In the genomic region with DNA sequence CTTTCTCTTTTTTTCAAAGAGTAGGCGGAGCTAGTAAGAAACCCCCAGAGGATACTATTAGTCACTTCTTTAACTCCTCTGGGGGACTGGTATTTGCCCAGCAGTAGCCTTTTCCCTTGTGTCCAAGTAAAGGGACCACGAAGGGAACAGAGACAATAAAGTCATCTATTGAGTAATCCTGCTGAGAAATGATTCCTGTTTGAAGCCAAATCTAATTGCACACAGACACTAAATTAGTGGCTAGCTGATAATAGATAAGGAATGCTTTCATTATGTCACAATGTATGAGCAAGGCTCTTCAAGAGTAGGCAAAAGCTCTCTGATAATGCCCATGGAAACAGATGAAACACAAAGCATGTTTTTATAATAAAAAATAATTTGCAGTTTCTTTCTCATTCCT, we compare ENCODE assay signal across 20 mouse cellular contexts.
DNase-seq lines count a peak whose midpoint lies in the region; ATAC-seq lines count a peak whose summit lies in the region.
"Had no signal": no experiment of that assay in that cellular context is flagged by ENCODE, and none has a peak within 500 bp of the region (broad histone marks: within the 10 kb centered on the region; RNA-seq: fewer than 3 reads in every experiment).

No protein-coding gene starts in this region.

- ATAC-seq in embryonic facial prominence, embryonic 12.5 days (ENCODE audit: insufficient number of reproducible peaks, insufficient read depth, low FRiP score, low TSS enrichment): no peak
- ATAC-seq in midbrain, embryonic 14.5 days (ENCODE audit: low FRiP score, low TSS enrichment): no peak
- no peak for ATAC-seq in intestine, embryonic 15.5 days
- ATAC-seq: inflammation-experienced regulatory T-cells, adult 6 months; midbrain, embryonic 16.5 days had no signal

- no peak for DNase-seq in embryonic facial prominence, embryonic 10.5 days (ENCODE audit: low spot score)
- DNase-seq in midbrain, embryonic 14.5 days: peak; percentile 0
- no peak for DNase-seq in midbrain, embryonic 10.5 days (ENCODE audit: low spot score)
- peak; percentile 19 for DNase-seq in gonadal fat pad, adult 2 months (ENCODE audit: low read depth)
- no peak for DNase-seq in adrenal gland, adult 8-10 months
- DNase-seq in right cerebral cortex, postnatal 4 days: no peak
- DNase-seq: adrenal gland, postnatal 14 days; cerebellum, adult 2 months; cerebellum, postnatal 36 days; embryo, embryonic 11 days; gastrocnemius, postnatal 36 days; kidney, adult 8-10 months; kidney, postnatal 36 days; right cerebral cortex, adult 18-20 months had no signal

- H3K4me1 ChIP-seq in embryonic facial prominence, embryonic 12.5 days: peaks cover 31% of the 10 kb centered on the region
- H3K4me1 ChIP-seq in embryonic facial prominence, embryonic 10.5 days: peaks cover 37% of the 10 kb centered on the region
- no peaks in the 10 kb centered on the region for H3K4me1 ChIP-seq in midbrain, embryonic 14.5 days (ENCODE audit: control insufficient read depth, insufficient read depth, low read length)
- no peaks in the 10 kb centered on the region for H3K4me1 ChIP-seq in midbrain, embryonic 10.5 days
- peaks cover 11% of the 10 kb centered on the region; the same call in 1 of the 2 replicates for H3K4me1 ChIP-seq in intestine, embryonic 15.5 days (replicated peaks)
- H3K4me1 ChIP-seq: hindbrain, embryonic 12.5 days had no signal

- no peaks in the 10 kb centered on the region for H3K36me3 ChIP-seq in embryonic facial prominence, embryonic 12.5 days
- H3K36me3 ChIP-seq in embryonic facial prominence, embryonic 10.5 days (replicated peaks): no peaks in the 10 kb centered on the region
- no peaks in the 10 kb centered on the region for H3K36me3 ChIP-seq in midbrain, embryonic 14.5 days (ENCODE audit: control insufficient read depth, insufficient read depth, low read length)
- no peaks in the 10 kb centered on the region for H3K36me3 ChIP-seq in midbrain, embryonic 10.5 days
- no peaks in the 10 kb centered on the region for H3K36me3 ChIP-seq in intestine, embryonic 15.5 days
- H3K36me3 ChIP-seq: G1E; hindbrain, embryonic 12.5 days had no signal

- peak overlapping the region; percentile 23; the same call in 1 of the 2 replicates for H3K27ac ChIP-seq in embryonic facial prominence, embryonic 12.5 days
- no peak overlapping the region for H3K27ac ChIP-seq in embryonic facial prominence, embryonic 10.5 days (replicated peaks)
- H3K27ac ChIP-seq in midbrain, embryonic 14.5 days (replicated peaks; ENCODE audit: low read depth, low read length): no peak overlapping the region
- no peak overlapping the region for H3K27ac ChIP-seq in midbrain, embryonic 10.5 days (replicated peaks)
- H3K27ac ChIP-seq in intestine, embryonic 15.5 days: no peak overlapping the region
- H3K27ac ChIP-seq: hindbrain, embryonic 12.5 days had no signal

- H3K27me3 ChIP-seq in embryonic facial prominence, embryonic 12.5 days: no peaks in the 10 kb centered on the region
- H3K27me3 ChIP-seq in embryonic facial prominence, embryonic 10.5 days (replicated peaks; ENCODE audit: low read depth, poor library complexity, severe bottlenecking): no peaks in the 10 kb centered on the region
- H3K27me3 ChIP-seq in midbrain, embryonic 14.5 days (ENCODE audit: control insufficient read depth, insufficient read depth, low read length): no peaks in the 10 kb centered on the region
- no peaks in the 10 kb centered on the region for H3K27me3 ChIP-seq in midbrain, embryonic 10.5 days (ENCODE audit: low read depth, poor library complexity, severe bottlenecking)
- H3K27me3 ChIP-seq in intestine, embryonic 15.5 days (replicated peaks): no peaks in the 10 kb centered on the region
- H3K27me3 ChIP-seq: hindbrain, embryonic 12.5 days had no signal

- WGBS in embryonic facial prominence, embryonic 12.5 days: 41% methylated on average over 2 of the region's 2 CpGs
- WGBS in embryonic facial prominence, embryonic 10.5 days: 37% methylated on average over 2 of the region's 2 CpGs
- WGBS in midbrain, embryonic 14.5 days: 47% methylated on average over 2 of the region's 2 CpGs
- 46% methylated on average over 2 of the region's 2 CpGs for WGBS in midbrain, embryonic 10.5 days
- WGBS in intestine, embryonic 15.5 days: 53% methylated on average over 2 of the region's 2 CpGs

- no peak overlapping the region for H3K9ac ChIP-seq in embryonic facial prominence, embryonic 12.5 days
- H3K9ac ChIP-seq in midbrain, embryonic 14.5 days (replicated peaks; ENCODE audit: low read length): no peak overlapping the region
- H3K9ac ChIP-seq in intestine, embryonic 15.5 days: no peak overlapping the region
- H3K9ac ChIP-seq: hindbrain, embryonic 12.5 days had no signal

- no peak overlapping the region for H3K4me3 ChIP-seq in embryonic facial prominence, embryonic 12.5 days
- no peak overlapping the region for H3K4me3 ChIP-seq in embryonic facial prominence, embryonic 10.5 days
- no peak overlapping the region for H3K4me3 ChIP-seq in midbrain, embryonic 14.5 days (replicated peaks; ENCODE audit: low read depth, low read length)
- H3K4me3 ChIP-seq in midbrain, embryonic 10.5 days: no peak overlapping the region
- no peak overlapping the region for H3K4me3 ChIP-seq in intestine, embryonic 15.5 days (replicated peaks)
- H3K4me3 ChIP-seq: hindbrain, embryonic 12.5 days had no signal

- no peak overlapping the region for H3K4me2 ChIP-seq in embryonic facial prominence, embryonic 12.5 days (replicated peaks)
- no peak overlapping the region for H3K4me2 ChIP-seq in midbrain, embryonic 14.5 days (ENCODE audit: low read length)
- H3K4me2 ChIP-seq in intestine, embryonic 15.5 days (replicated peaks): no peak overlapping the region
- H3K4me2 ChIP-seq: hindbrain, embryonic 12.5 days had no signal

- no peaks in the 10 kb centered on the region for H3K9me3 ChIP-seq in embryonic facial prominence, embryonic 12.5 days
- H3K9me3 ChIP-seq in embryonic facial prominence, embryonic 10.5 days: no peaks in the 10 kb centered on the region
- H3K9me3 ChIP-seq in midbrain, embryonic 14.5 days (ENCODE audit: control insufficient read depth, low read length): no peaks in the 10 kb centered on the region
- no peaks in the 10 kb centered on the region for H3K9me3 ChIP-seq in midbrain, embryonic 10.5 days (replicated peaks)
- H3K9me3 ChIP-seq in intestine, embryonic 15.5 days: no peaks in the 10 kb centered on the region
- H3K9me3 ChIP-seq: G1E; hindbrain, embryonic 12.5 days had no signal

Comparison
In these comparisons a context has a peak if more than half of its experiments do, and no peak if none do; other contexts are left out.
1. DNase-seq: peak in midbrain, embryonic 14.5 days (single experiment) and gonadal fat pad, adult 2 months (single experiment); none in embryonic facial prominence, embryonic 10.5 days (single experiment), midbrain, embryonic 10.5 days (single experiment), adrenal gland, adult 8-10 months (single experiment) and right cerebral cortex, postnatal 4 days (single experiment).